Mouse (Mus musculus): ENCODE measurements around the gene Immp1l.
A peak's percentile ranks its signal among the peaks of the same experiment; 100 is the strongest.

The Immp1l gene

GRCm38 (mm10) chr2:105903896-105904756 lies at the start of gene Immp1l, which contains the start of gene Elp4:
Gene Immp1l (plus strand): TSS chr2:105904638.
Gene Elp4 (minus strand): TSS chr2:105904564.
- DNase-seq: peak; percentile 97 to 98

- DNase-seq: no peak
Observed at GRCm38 (mm10) chr2:105854740-105855139, 49.7 kb upstream of the Immp1l start.

- DNase-seq: no peak
Observed at GRCm38 (mm10) chr2:105873403-105873802, 31.0 kb upstream of the Immp1l start.

- no peak for DNase-seq
Observed at GRCm38 (mm10) chr2:105890816-105891215, 13.6 kb upstream of the Immp1l start.

- no peak for DNase-seq
Observed at GRCm38 (mm10) chr2:105904757-105905146, 314 bp downstream of the Immp1l start.

GRCm38 (mm10) chr2:105908351-105908750 lies 3.9 kb downstream of the Immp1l start:
- no peak for DNase-seq

- DNase-seq: no peak
Observed at GRCm38 (mm10) chr2:105910611-105911010, 6.2 kb downstream of the Immp1l start.

GRCm38 (mm10) chr2:105913655-105914366 lies 9.4 kb downstream of the Immp1l start:
- DNase-seq: no peak

- no peak for DNase-seq
Observed at GRCm38 (mm10) chr2:105916671-105917070, 12.2 kb downstream of the Immp1l start.

GRCm38 (mm10) chr2:105917623-105918346 lies 13.3 kb downstream of the Immp1l start:
- no peak for DNase-seq

- no peak for DNase-seq
Observed at GRCm38 (mm10) chr2:105950131-105950530, 45.7 kb downstream of the Immp1l start.

- no peak for DNase-seq
Observed at GRCm38 (mm10) chr2:105951350-105951940, 47.0 kb downstream of the Immp1l start.

- no peak for DNase-seq
Observed at GRCm38 (mm10) chr2:105953862-105954261, 49.4 kb downstream of the Immp1l start.

GRCm38 (mm10) chr2:105963447-105963846 lies 59.0 kb downstream of the Immp1l start:
- no peak for DNase-seq

- no peak for DNase-seq
Observed at GRCm38 (mm10) chr2:105973941-105974340, 69.5 kb downstream of the Immp1l start.

GRCm38 (mm10) chr2:105978065-105978464 lies 73.6 kb downstream of the Immp1l start:
- DNase-seq: no peak

GRCm38 (mm10) chr2:105985206-105985605 lies 80.8 kb downstream of the Immp1l start:
- no peak for DNase-seq

- DNase-seq: no peak
Observed at GRCm38 (mm10) chr2:105987131-105987530, 82.7 kb downstream of the Immp1l start.

- DNase-seq: no peak
Observed at GRCm38 (mm10) chr2:105987999-105988398, 83.6 kb downstream of the Immp1l start.

- peak; percentile 91 to 93 for DNase-seq
Observed at GRCm38 (mm10) chr2:106002835-106003739, 98.6 kb downstream of the Immp1l start, which contains the start of gene Dnajc24. Gene Dnajc24 (minus strand): TSS chr2:106003549.

GRCm38 (mm10) chr2:106008415-106008814 lies 104.0 kb downstream of the Immp1l start:
- DNase-seq: no peak
